ENCODE assay signal across 8 mouse cellular contexts in genomic region chr12:85269821-85270220, GRCm38 (mm10). TPM values are rescaled to one million over a fixed set of nuclear protein-coding genes. Genes with fewer than 3 reads are reported as not detected.
DNase-seq lines count a peak whose midpoint lies in the region; ATAC-seq and TF ChIP-seq lines count a peak whose summit lies in the region.

No protein-coding gene starts in this region.

- peak overlapping the region; percentile 60 for H3K4me3 ChIP-seq in kidney, embryonic 15.5 days (replicated peaks)
- H3K4me3 ChIP-seq in embryonic facial prominence, embryonic 10.5 days = peak overlapping the region; percentile 65
- peak overlapping the region; percentile 46 for H3K4me3 ChIP-seq in hindbrain, postnatal 0 days (ENCODE audit: low read length)
- H3K4me3 ChIP-seq in midbrain, embryonic 16.5 days (ENCODE audit: low read depth, low read length) = peak overlapping the region; percentile 48

- H3K9ac ChIP-seq in kidney, embryonic 15.5 days = peak overlapping the region; percentile 58
- peak overlapping the region; percentile 47 for H3K9ac ChIP-seq in hindbrain, postnatal 0 days (replicated peaks; ENCODE audit: low read length)
- peak overlapping the region; percentile 73 for H3K9ac ChIP-seq in midbrain, embryonic 16.5 days (ENCODE audit: low read depth, low read length)

- ATAC-seq in kidney, embryonic 15.5 days (replicated peaks; ENCODE audit: low FRiP score) = no peak
- no peak for ATAC-seq in hindbrain, postnatal 0 days
- ATAC-seq in midbrain, embryonic 16.5 days = 0 out of 2 replicates have a peak, but pooled peaks have one; percentile 33

- DNase-seq in kidney, adult 11 months = no peak
- DNase-seq in embryonic facial prominence, embryonic 10.5 days (ENCODE audit: low spot score) = no peak
- DNase-seq in hindbrain, postnatal 0 days (ENCODE audit: low spot score) = no peak
- no peak for DNase-seq in frontal cortex, postnatal 14 days (ENCODE audit: low spot score in 2 of 2)
- no peak for DNase-seq in left cerebral cortex, postnatal 4 days
- DNase-seq in retina, embryonic 14.5 days (ENCODE audit: low spot score) = no peak

- no peaks in the 10 kb centered on the region for H3K27me3 ChIP-seq in kidney, embryonic 15.5 days
- no peaks in the 10 kb centered on the region for H3K27me3 ChIP-seq in embryonic facial prominence, embryonic 10.5 days (replicated peaks; ENCODE audit: low read depth, poor library complexity, severe bottlenecking)
- no peaks in the 10 kb centered on the region for H3K27me3 ChIP-seq in hindbrain, postnatal 0 days (ENCODE audit: insufficient read depth, low read length)
- no peaks in the 10 kb centered on the region for H3K27me3 ChIP-seq in midbrain, embryonic 16.5 days (ENCODE audit: control insufficient read depth, insufficient read depth, low read depth, low read length)

- peak overlapping the region; percentile 69 for H3K4me2 ChIP-seq in kidney, embryonic 15.5 days
- H3K4me2 ChIP-seq in hindbrain, postnatal 0 days (ENCODE audit: low read depth, low read length) = peak overlapping the region; percentile 55
- H3K4me2 ChIP-seq in midbrain, embryonic 16.5 days (ENCODE audit: low read length) = peak overlapping the region; percentile 64

- peak overlapping the region; percentile 90 for H3K27ac ChIP-seq in kidney, embryonic 15.5 days
- peak overlapping the region; percentile 91 for H3K27ac ChIP-seq in embryonic facial prominence, embryonic 10.5 days (replicated peaks)
- H3K27ac ChIP-seq in hindbrain, postnatal 0 days = peak overlapping the region; percentile 61
- H3K27ac ChIP-seq in midbrain, embryonic 16.5 days (ENCODE audit: low read length) = peak overlapping the region; percentile 84

- peaks cover 34% of the 10 kb centered on the region for H3K4me1 ChIP-seq in kidney, embryonic 15.5 days
- H3K4me1 ChIP-seq in embryonic facial prominence, embryonic 10.5 days = peaks cover 36% of the 10 kb centered on the region
- no peaks in the 10 kb centered on the region; the same call in 1 of the 2 replicates for H3K4me1 ChIP-seq in hindbrain, postnatal 0 days (ENCODE audit: insufficient read depth, low read length)
- H3K4me1 ChIP-seq in midbrain, embryonic 16.5 days (ENCODE audit: control insufficient read depth, insufficient read depth, low read length) = peaks cover 4% of the 10 kb centered on the region; the same call in 1 of the 2 replicates

- WGBS in kidney, embryonic 15.5 days = 31% methylated on average over 3 of the region's 3 CpGs
- 64% methylated on average over 3 of the region's 3 CpGs for WGBS in embryonic facial prominence, embryonic 10.5 days
- WGBS in hindbrain, postnatal 0 days = 52% methylated on average over 3 of the region's 3 CpGs
- WGBS in midbrain, embryonic 16.5 days = 56% methylated on average over 3 of the region's 3 CpGs

- H3K9me3 ChIP-seq in kidney, embryonic 15.5 days (replicated peaks) = no peaks in the 10 kb centered on the region
- no peaks in the 10 kb centered on the region for H3K9me3 ChIP-seq in embryonic facial prominence, embryonic 10.5 days
- H3K9me3 ChIP-seq in hindbrain, postnatal 0 days (ENCODE audit: low read length) = no peaks in the 10 kb centered on the region
- H3K9me3 ChIP-seq in midbrain, embryonic 16.5 days (replicated peaks; ENCODE audit: control insufficient read depth, low read length, poor library complexity, severe bottlenecking) = no peaks in the 10 kb centered on the region

- no peak for TF ChIP-seq CTCF in hindbrain, postnatal 0 days (IDR thresholded peaks at IDR 0.05; ENCODE audit: low read depth)

- H3K36me3 ChIP-seq in kidney, embryonic 15.5 days = peaks cover 11% of the 10 kb centered on the region
- H3K36me3 ChIP-seq in embryonic facial prominence, embryonic 10.5 days (replicated peaks) = peaks cover 28% of the 10 kb centered on the region
- H3K36me3 ChIP-seq in hindbrain, postnatal 0 days (ENCODE audit: insufficient read depth, low read length) = no peaks in the 10 kb centered on the region
- H3K36me3 ChIP-seq in midbrain, embryonic 16.5 days (ENCODE audit: control insufficient read depth, insufficient read depth, low read length) = no peaks in the 10 kb centered on the region

- intact Hi-C loops in left cerebral cortex, postnatal 4 days (cut with DNase I) = no loop called here

RNA-seq across cellular contexts. Expression of gene Mlh3, which starts 0.6 kb away (rescaled TPM):
- 8.7 and 9.6 TPM in 2 replicates for polyA plus RNA-seq in kidney, embryonic 15.5 days (2015; fragmentation: Nextera tagmentation; extraction: Ambion mirVana)
- 7.6 and 8.2 TPM in 2 replicates for polyA plus RNA-seq in embryonic facial prominence, embryonic 10.5 days (2016; fragmentation: Nextera tagmentation; extraction: Ambion mirVana)
- total RNA-seq in hindbrain, postnatal 0 days (2014; rRNA removed) = 5.5 and 9.9 TPM in 2 replicates
- polyA plus RNA-seq in hindbrain, postnatal 0 days (2015; fragmentation: Nextera tagmentation; extraction: Ambion mirVana) = 4.9 and 5.1 TPM in 2 replicates
- 9.0 and 9.1 TPM in 2 replicates for polyA plus RNA-seq in midbrain, embryonic 16.5 days (2015; fragmentation: Nextera tagmentation; extraction: Ambion mirVana)
- total RNA-seq in left cerebral cortex, postnatal 4 days (2021) = 10 to 100 TPM; 14.4 to 14.6 TPM

RNA-seq across cellular contexts. Expression of gene Acyp1, which starts 18.4 kb away (rescaled TPM):
- 59.5 and 65.4 TPM in 2 replicates for polyA plus RNA-seq in kidney, embryonic 15.5 days (2015; fragmentation: Nextera tagmentation; extraction: Ambion mirVana)
- polyA plus RNA-seq in embryonic facial prominence, embryonic 10.5 days (2016; fragmentation: Nextera tagmentation; extraction: Ambion mirVana) = 47.3 and 50.6 TPM in 2 replicates
- 17.9 and 18.2 TPM in 2 replicates for total RNA-seq in hindbrain, postnatal 0 days (2014; rRNA removed)
- polyA plus RNA-seq in hindbrain, postnatal 0 days (2015; fragmentation: Nextera tagmentation; extraction: Ambion mirVana) = 50.9 and 55.8 TPM in 2 replicates
- polyA plus RNA-seq in midbrain, embryonic 16.5 days (2015; fragmentation: Nextera tagmentation; extraction: Ambion mirVana) = 48.4 and 50.2 TPM in 2 replicates
- total RNA-seq in left cerebral cortex, postnatal 4 days (2021) = 10 to 100 TPM; 15.3 to 15.8 TPM

RNA-seq across cellular contexts. Expression of gene Zc2hc1c, which starts 18.6 kb away (rescaled TPM):
- polyA plus RNA-seq in kidney, embryonic 15.5 days (2015; fragmentation: Nextera tagmentation; extraction: Ambion mirVana) = 2.8 and 3.4 TPM in 2 replicates
- polyA plus RNA-seq in embryonic facial prominence, embryonic 10.5 days (2016; fragmentation: Nextera tagmentation; extraction: Ambion mirVana) = 0.90 and 0.92 TPM in 2 replicates
- total RNA-seq in hindbrain, postnatal 0 days (2014; rRNA removed) = 1.1 and 1.3 TPM in 2 replicates
- polyA plus RNA-seq in hindbrain, postnatal 0 days (2015; fragmentation: Nextera tagmentation; extraction: Ambion mirVana) = 1.4 and 1.5 TPM in 2 replicates
- 2.2 and 2.4 TPM in 2 replicates for polyA plus RNA-seq in midbrain, embryonic 16.5 days (2015; fragmentation: Nextera tagmentation; extraction: Ambion mirVana)
- under 1 TPM; 0.52 to 0.58 TPM for total RNA-seq in left cerebral cortex, postnatal 4 days (2021)

RNA-seq across cellular contexts. Expression of gene Eif2b2, which starts 50.5 kb away (rescaled TPM):
- 98.7 and 105 TPM in 2 replicates for polyA plus RNA-seq in kidney, embryonic 15.5 days (2015; fragmentation: Nextera tagmentation; extraction: Ambion mirVana)
- polyA plus RNA-seq in embryonic facial prominence, embryonic 10.5 days (2016; fragmentation: Nextera tagmentation; extraction: Ambion mirVana) = 119 and 122 TPM in 2 replicates
- total RNA-seq in hindbrain, postnatal 0 days (2014; rRNA removed) = 38.9 and 91.0 TPM in 2 replicates
- 86.6 and 87.9 TPM in 2 replicates for polyA plus RNA-seq in hindbrain, postnatal 0 days (2015; fragmentation: Nextera tagmentation; extraction: Ambion mirVana)
- polyA plus RNA-seq in midbrain, embryonic 16.5 days (2015; fragmentation: Nextera tagmentation; extraction: Ambion mirVana) = 72.5 and 75.2 TPM in 2 replicates
- 10 to 100 TPM; 63.5 to 67.2 TPM for total RNA-seq in left cerebral cortex, postnatal 4 days (2021)
